Mouse (Mus musculus): Measurements from ENCODE around the gene Clock. TPM values are rescaled to one million over a fixed set of nuclear protein-coding genes. Genes with fewer than 3 reads are reported as not detected.

Gene Clock
- polyA plus RNA-seq, 1 experiment from 2014 or later = 7.9 TPM

DNA sequence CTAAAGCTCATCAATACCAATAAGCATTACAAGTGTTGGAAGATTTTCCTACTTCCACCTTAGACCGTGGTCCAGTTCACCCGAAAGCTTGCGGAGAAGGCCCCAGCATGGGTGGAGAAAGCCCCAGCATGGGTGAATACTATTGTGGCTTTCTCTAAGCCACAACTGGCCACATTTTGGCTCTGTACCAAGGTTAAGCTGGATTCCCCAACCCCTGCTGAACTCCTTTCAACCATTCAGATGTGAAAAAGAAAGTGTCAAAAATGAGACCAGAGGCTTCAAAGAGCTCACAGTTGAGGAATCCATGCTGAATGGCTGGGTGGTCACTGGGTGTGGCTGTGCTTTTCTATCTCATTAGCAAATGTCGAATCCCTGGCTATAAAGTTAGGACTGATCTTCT lies 29.2 kb upstream of the Clock start:
- Histone ChIP-seq H3K4me1 (replicated peaks; ENCODE audit: insufficient read depth, low read length) (no peaks in the 10 kb centered on the region), H3K9ac (ENCODE audit: low read depth, low read length) (no peak overlapping the region), H3K36me3 (ENCODE audit: insufficient read depth, low read length) (no peaks in the 10 kb centered on the region), H3K27ac (no peak overlapping the region), H3K27me3 (ENCODE audit: insufficient read depth, low read length) (no peaks in the 10 kb centered on the region), H3K4me3 (replicated peaks; ENCODE audit: low read depth, low read length) (no peak overlapping the region), H3K4me2 (ENCODE audit: low read length) (no peak overlapping the region), H3K9me3 (replicated peaks; ENCODE audit: low read length) (no peaks in the 10 kb centered on the region)
- no peak for TF ChIP-seq CTCF (IDR thresholded peaks at IDR 0.05; ENCODE audit: low read depth)
- no peak for ATAC-seq (replicated peaks; ENCODE audit: low FRiP score, low read depth)
- 83% methylated on average over 4 of the region's 4 CpGs for WGBS
- no peak for DNase-seq (ENCODE audit: low spot score)

GRCm38 (mm10) chr5:76330953-76331352 lies 26.4 kb upstream of the Clock start, which contains the start of gene Pdcl2:
Gene Pdcl2 (minus strand): TSS chr5:76331156.
- Histone ChIP-seq H3K9ac (ENCODE audit: low read depth, low read length) (no peak within 1 kb of the TSS), H3K4me1 (replicated peaks; ENCODE audit: insufficient read depth, low read length) (no peaks in the 10 kb centered on the region), H3K27ac (no peak within 1 kb of the TSS), H3K4me2 (ENCODE audit: low read length) (no peak within 1 kb of the TSS), H3K36me3 (ENCODE audit: insufficient read depth, low read length) (no peaks in the 10 kb centered on the region), H3K27me3 (ENCODE audit: insufficient read depth, low read length) (no peaks in the 10 kb centered on the region), H3K4me3 (replicated peaks; ENCODE audit: low read depth, low read length) (no peak within 1 kb of the TSS), H3K9me3 (replicated peaks; ENCODE audit: low read length) (no peaks in the 10 kb centered on the region)
- 94% methylated on average over 7 of the region's 7 CpGs for WGBS
- DNase-seq (ENCODE audit: low spot score) = no peak
- TF ChIP-seq CTCF (IDR thresholded peaks at IDR 0.05; ENCODE audit: low read depth) = no peak
- no peak for ATAC-seq (replicated peaks; ENCODE audit: low FRiP score, low read depth)

- Histone ChIP-seq H3K9me3 (replicated peaks; ENCODE audit: low read length) (no peaks in the 10 kb centered on the region), H3K27ac (no peak overlapping the region), H3K4me1 (replicated peaks; ENCODE audit: insufficient read depth, low read length) (no peaks in the 10 kb centered on the region), H3K27me3 (ENCODE audit: insufficient read depth, low read length) (no peaks in the 10 kb centered on the region), H3K36me3 (ENCODE audit: insufficient read depth, low read length) (no peaks in the 10 kb centered on the region), H3K9ac (ENCODE audit: low read depth, low read length) (no peak overlapping the region), H3K4me2 (ENCODE audit: low read length) (no peak overlapping the region), H3K4me3 (replicated peaks; ENCODE audit: low read depth, low read length) (no peak overlapping the region)
- ATAC-seq (replicated peaks; ENCODE audit: low FRiP score, low read depth) (no peak), DNase-seq (ENCODE audit: low spot score) (no peak)
- TF ChIP-seq CTCF (IDR thresholded peaks at IDR 0.05; ENCODE audit: low read depth) = no peak
- WGBS = 65% methylated on average over 2 of the region's 2 CpGs
These were observed 22.7 kb upstream of the Clock start for GRCm38 (mm10) chr5:76327296-76327695.

DNA sequence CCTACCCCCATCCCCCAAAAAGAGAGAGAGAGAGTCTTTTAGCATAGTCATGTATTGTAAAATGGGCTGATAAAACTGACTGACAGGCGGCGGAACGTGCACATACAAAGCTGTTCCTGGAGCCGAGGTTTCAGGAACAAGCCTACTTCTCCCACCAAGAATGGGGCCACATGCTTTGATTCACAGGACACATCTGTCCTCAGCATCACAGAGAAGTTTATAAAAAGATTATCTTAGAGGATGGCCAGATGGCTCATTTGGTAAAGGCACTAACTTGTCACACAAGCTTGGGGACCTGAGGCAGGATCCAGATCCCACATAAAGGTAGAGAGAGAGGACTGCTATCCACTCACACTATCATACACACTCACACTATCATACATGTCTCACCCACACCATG lies 20.5 kb upstream of the Clock start:
- Histone ChIP-seq H3K9me3 (replicated peaks; ENCODE audit: low read length) (no peaks in the 10 kb centered on the region), H3K4me2 (ENCODE audit: low read length) (no peak overlapping the region), H3K27ac (no peak overlapping the region), H3K4me1 (replicated peaks; ENCODE audit: insufficient read depth, low read length) (no peaks in the 10 kb centered on the region), H3K36me3 (ENCODE audit: insufficient read depth, low read length) (no peaks in the 10 kb centered on the region), H3K27me3 (ENCODE audit: insufficient read depth, low read length) (no peaks in the 10 kb centered on the region), H3K9ac (ENCODE audit: low read depth, low read length) (no peak overlapping the region), H3K4me3 (replicated peaks; ENCODE audit: low read depth, low read length) (no peak overlapping the region)
- no peak for TF ChIP-seq CTCF (IDR thresholded peaks at IDR 0.05; ENCODE audit: low read depth)
- ATAC-seq (replicated peaks; ENCODE audit: low FRiP score, low read depth) (no peak), DNase-seq (ENCODE audit: low spot score) (no peak)
- WGBS = 89% methylated on average over 4 of the region's 4 CpGs

GRCm38 (mm10) chr5:76321249-76322196 lies 16.9 kb upstream of the Clock start:
- no peak for ATAC-seq (replicated peaks; ENCODE audit: low FRiP score, low read depth)
- Histone ChIP-seq H3K9ac (ENCODE audit: low read depth, low read length) (no peak overlapping the region), H3K4me3 (replicated peaks; ENCODE audit: low read depth, low read length) (no peak overlapping the region), H3K27ac (no peak overlapping the region), H3K9me3 (replicated peaks; ENCODE audit: low read length) (no peaks in the 10 kb centered on the region), H3K36me3 (ENCODE audit: insufficient read depth, low read length) (no peaks in the 10 kb centered on the region), H3K4me2 (ENCODE audit: low read length) (no peak overlapping the region), H3K27me3 (ENCODE audit: insufficient read depth, low read length) (no peaks in the 10 kb centered on the region), H3K4me1 (replicated peaks; ENCODE audit: insufficient read depth, low read length) (no peaks in the 10 kb centered on the region)
- WGBS = 50% methylated on average over 11 of the region's 11 CpGs
- no peak for TF ChIP-seq CTCF (IDR thresholded peaks at IDR 0.05; ENCODE audit: low read depth)
- DNase-seq (ENCODE audit: low spot score) = no peak

DNA sequence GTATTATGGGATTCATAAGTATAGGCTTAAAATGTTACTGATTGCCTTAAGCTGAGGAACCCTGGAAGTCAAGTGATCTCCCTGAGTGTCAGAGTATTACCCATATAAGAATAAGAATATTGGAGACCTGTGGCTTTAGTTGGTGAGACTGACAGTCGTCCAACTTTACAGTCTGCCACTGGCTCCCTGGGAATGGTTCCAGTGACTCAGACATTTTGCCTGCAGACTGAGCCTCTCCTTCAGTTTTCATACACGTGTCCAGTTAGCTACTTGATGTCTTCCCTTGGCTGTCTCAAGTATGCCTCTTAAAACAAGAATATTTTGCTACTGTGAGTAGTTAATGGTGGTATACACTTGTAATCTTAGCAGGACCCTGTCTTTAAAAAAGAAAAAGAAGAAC lies 3.6 kb upstream of the Clock start:
- no peak for TF ChIP-seq CTCF (IDR thresholded peaks at IDR 0.05; ENCODE audit: low read depth)
- no peaks in the 10 kb centered on the region for H3K36me3 ChIP-seq (ENCODE audit: insufficient read depth, low read length)
- no peak overlapping the region for H3K9ac ChIP-seq (ENCODE audit: low read depth, low read length)
- 0 out of 2 replicates have a peak, but pooled peaks cover 7% of the 10 kb centered on the region for H3K4me1 ChIP-seq (replicated peaks; ENCODE audit: insufficient read depth, low read length)
- no peak overlapping the region for H3K4me2 ChIP-seq (ENCODE audit: low read length)
- ATAC-seq (replicated peaks; ENCODE audit: low FRiP score, low read depth) = no peak
- no peaks in the 10 kb centered on the region for H3K27me3 ChIP-seq (ENCODE audit: insufficient read depth, low read length)
- H3K9me3 ChIP-seq (replicated peaks; ENCODE audit: low read length) = no peaks in the 10 kb centered on the region
- no peak overlapping the region for H3K4me3 ChIP-seq (replicated peaks; ENCODE audit: low read depth, low read length)
- no peak for DNase-seq (ENCODE audit: low spot score)
- WGBS = 67% methylated on average over 2 of the region's 2 CpGs
- H3K27ac ChIP-seq = no peak overlapping the region

All from kidney, postnatal 0 days (tissue).